Mouse (Mus musculus) embryo, embryonic 10.5 days (tissue): Measurements from ENCODE around the gene AI854703.

ENCODE experiments used
- DNase-seq: peaks from one replicate; pipeline ENCODE4 v3.0.0-alpha.2; 2015; ENCODE audit warnings: low spot score

The AI854703 gene

GRCm38 (mm10) chr6:48626464-48626863 is at the start of gene AI854703:
Gene AI854703 (plus strand): TSS chr6:48626764.
- DNase-seq: no peak

- DNase-seq: no peak
These were observed 47.8 kb upstream of the AI854703 start for GRCm38 (mm10) chr6:48578736-48579135.

GRCm38 (mm10) chr6:48579215-48579648 is 47.3 kb upstream of the AI854703 start:
- DNase-seq: no peak

- no peak for DNase-seq
These were observed 45.3 kb upstream of the AI854703 start for GRCm38 (mm10) chr6:48581257-48581656.

- peak; percentile 88 for DNase-seq
These were observed 44.5 kb upstream of the AI854703 start for GRCm38 (mm10) chr6:48582037-48582436.

- no peak for DNase-seq
These were observed 37.3 kb upstream of the AI854703 start, which contains the start of gene Gm45021 for GRCm38 (mm10) chr6:48589194-48589750. Gene Gm45021 (plus strand): TSS chr6:48589610.

- DNase-seq: no peak
These were observed 35.2 kb upstream of the AI854703 start for GRCm38 (mm10) chr6:48591221-48591845.

- no peak for DNase-seq
These were observed 34.7 kb upstream of the AI854703 start for GRCm38 (mm10) chr6:48591871-48592270.

- peak; percentile 94 for DNase-seq
These were observed 33.2 kb upstream of the AI854703 start, which contains the start of the genes Repin1 and Gm44965 for GRCm38 (mm10) chr6:48593158-48594042. Gene Repin1 (plus strand): TSS chr6:48593883. Gene Gm44965 (plus strand): TSS chr6:48593941.

GRCm38 (mm10) chr6:48594043-48594738 is 32.4 kb upstream of the AI854703 start:
- peak; percentile 81 for DNase-seq

- DNase-seq: no peak
These were observed 31.3 kb upstream of the AI854703 start for GRCm38 (mm10) chr6:48595278-48595677.

- DNase-seq: no peak
These were observed 29.9 kb upstream of the AI854703 start for GRCm38 (mm10) chr6:48596545-48597232.

GRCm38 (mm10) chr6:48597233-48597625 is 29.3 kb upstream of the AI854703 start:
- DNase-seq: no peak

- no peak for DNase-seq
These were observed 26.0 kb upstream of the AI854703 start for GRCm38 (mm10) chr6:48600594-48600993.

- peak; percentile 97 for DNase-seq
These were observed 25.1 kb upstream of the AI854703 start, which contains the start of gene Zfp775 for GRCm38 (mm10) chr6:48601271-48602079. Gene Zfp775 (plus strand): TSS chr6:48602063.

- peak; percentile 62 for DNase-seq
These were observed 24.4 kb upstream of the AI854703 start for GRCm38 (mm10) chr6:48602080-48602741.

GRCm38 (mm10) chr6:48608124-48608523 is 18.4 kb upstream of the AI854703 start:
- no peak for DNase-seq

- DNase-seq: no peak
These were observed 17.1 kb upstream of the AI854703 start for GRCm38 (mm10) chr6:48609512-48609911.

- DNase-seq: no peak
These were observed 15.9 kb upstream of the AI854703 start for GRCm38 (mm10) chr6:48610657-48611056.

GRCm38 (mm10) chr6:48613464-48613863 is 13.1 kb upstream of the AI854703 start:
- no peak for DNase-seq
